Mouse (Mus musculus): ENCODE results near the gene Fgr.

Fgr gene

DNA sequence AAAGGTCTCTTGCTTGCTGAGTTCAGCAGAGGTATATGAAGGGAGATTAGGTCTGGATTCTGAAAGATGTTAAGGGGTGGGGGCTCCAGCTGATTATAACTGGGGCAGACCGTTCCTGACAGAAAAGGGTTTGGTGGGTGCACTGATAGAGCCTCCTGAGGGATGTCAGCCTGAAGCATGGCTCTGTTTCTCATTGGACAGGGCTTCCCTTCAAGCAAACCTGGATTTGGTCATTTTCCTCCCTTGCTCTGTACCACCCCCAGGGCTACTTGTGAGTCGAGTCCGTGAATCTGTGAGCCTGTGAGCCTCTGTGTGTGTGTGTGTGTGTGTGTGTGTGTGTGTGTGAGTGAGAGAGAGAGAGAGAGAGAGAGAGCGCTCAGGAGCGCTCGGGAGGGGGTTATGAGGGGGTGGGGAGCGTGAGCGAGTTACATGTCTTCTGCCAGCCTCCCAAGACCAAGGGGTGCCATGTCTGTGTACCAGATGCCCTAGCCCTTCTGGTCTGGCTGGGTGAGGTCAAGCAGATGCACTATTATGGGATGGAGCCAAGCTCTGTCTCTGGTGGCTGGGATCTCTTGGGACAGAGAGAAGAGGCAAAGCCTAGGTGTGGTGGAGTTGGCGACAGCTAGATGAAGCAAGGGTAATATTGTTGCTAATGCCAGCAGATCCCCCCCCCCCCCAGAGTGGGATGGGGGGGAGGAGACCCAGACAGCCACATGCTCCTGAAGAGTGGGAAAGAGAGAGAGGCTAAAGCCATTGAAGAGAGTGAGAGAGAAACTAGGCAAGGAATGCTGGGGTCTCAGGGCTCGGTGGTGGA lies 41.2 kb downstream of the Fgr start:
- no peak for DNase-seq (ENCODE audit: low spot score in 2 of 2)

DNA sequence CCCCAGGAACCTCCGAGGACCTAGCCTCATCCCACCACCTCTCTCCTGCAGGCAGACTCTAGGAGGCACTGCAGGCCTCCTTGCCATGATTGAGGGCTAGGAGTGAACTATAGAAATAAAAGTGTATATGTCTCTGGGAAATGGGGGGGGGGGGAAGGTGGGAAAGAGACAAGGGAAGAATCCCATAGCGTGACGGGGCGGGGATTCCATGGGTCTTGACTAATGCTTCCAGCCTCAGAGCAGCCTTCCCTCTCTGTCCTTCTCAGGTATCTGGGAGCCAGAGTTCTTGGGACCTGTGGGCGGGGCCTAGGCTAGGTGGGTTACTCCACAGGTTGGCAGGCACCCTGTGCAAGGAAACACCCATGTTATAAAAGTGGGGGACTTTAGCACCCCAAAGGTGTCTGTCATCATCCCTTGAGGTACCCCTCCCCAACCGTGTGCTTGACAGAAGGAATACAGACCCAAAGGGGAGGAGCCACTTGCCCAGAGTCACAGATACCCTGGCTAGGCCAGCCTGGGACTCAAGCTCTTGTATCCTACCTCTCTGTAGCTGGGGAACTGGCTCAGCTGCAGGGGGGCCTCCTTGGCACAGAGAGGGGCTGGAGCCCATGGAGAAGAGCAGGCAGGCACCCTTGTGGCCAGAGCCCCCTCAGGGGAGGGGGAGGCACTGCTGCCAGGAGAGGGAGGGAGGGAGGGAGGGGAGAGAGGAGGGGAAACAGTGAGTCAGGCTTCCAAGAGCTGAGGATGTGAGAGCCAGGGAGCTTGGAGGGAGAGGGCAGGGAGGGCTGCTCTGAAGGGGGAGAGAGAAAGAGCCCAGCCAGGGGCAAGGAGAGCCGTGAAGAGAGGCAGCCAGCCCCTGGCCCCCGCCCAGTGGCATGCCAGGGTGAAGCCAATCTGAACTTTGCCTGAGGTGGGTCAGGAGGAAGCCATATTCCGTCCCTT lies 42.1 kb downstream of the Fgr start:
- no peak for DNase-seq (ENCODE audit: low spot score in 2 of 2)

- no peak for DNase-seq (ENCODE audit: low spot score in 2 of 2)
These were observed 43.0 kb downstream of the Fgr start for GRCm38 (mm10) chr4:133016677-133017415.

- DNase-seq (ENCODE audit: low spot score in 2 of 2): no peak
These were observed 43.8 kb downstream of the Fgr start for GRCm38 (mm10) chr4:133017597-133018262.

- DNase-seq (ENCODE audit: low spot score in 2 of 2): no peak
These were observed 44.4 kb downstream of the Fgr start for GRCm38 (mm10) chr4:133018263-133018798.

DNA sequence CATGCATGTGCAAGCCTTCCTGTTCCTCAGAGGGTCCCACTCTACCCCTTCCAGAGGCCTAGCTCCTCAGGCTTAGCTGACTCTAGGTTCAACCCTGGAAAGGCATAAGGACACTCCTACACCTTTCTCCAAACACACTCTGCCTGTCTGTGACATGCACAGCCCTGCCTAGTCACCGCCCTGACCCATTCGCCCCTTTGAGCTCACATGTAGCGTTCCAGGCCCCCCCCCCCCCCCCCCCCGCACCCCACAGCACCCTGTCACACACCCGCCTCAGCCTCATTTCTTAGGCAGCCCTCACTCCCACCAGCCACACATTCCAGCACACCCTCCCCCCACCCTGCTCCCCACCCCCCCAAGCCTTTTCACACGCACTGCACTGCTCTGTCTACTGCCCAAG lies 46.8 kb downstream of the Fgr start:
- DNase-seq (ENCODE audit: low spot score in 2 of 2): no peak

DNA sequence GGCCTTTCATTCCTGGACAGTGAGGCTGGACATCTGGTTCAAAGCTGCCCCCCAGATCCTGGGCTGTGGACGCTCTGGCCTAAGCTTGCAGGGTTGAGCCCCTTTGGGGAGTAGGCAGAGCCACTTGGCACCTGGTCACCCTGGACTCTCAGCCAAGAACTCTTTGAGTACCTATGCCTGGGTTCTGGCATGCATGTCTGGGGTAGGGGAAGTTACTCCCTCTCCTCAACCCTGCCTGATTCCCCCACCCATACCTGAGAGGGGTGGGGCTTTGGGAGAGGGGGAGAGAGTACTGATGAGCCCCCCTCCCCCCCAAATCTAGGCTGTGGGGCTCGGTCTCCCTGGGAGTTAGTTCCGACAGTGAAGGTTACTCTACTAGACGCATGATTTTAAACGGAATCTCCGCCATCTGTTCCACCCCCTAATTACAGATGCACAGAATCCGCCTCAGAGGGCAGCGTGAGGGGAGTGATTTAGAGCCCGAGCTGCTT lies 47.3 kb downstream of the Fgr start:
- DNase-seq (ENCODE audit: low spot score in 2 of 2): no peak

DNA sequence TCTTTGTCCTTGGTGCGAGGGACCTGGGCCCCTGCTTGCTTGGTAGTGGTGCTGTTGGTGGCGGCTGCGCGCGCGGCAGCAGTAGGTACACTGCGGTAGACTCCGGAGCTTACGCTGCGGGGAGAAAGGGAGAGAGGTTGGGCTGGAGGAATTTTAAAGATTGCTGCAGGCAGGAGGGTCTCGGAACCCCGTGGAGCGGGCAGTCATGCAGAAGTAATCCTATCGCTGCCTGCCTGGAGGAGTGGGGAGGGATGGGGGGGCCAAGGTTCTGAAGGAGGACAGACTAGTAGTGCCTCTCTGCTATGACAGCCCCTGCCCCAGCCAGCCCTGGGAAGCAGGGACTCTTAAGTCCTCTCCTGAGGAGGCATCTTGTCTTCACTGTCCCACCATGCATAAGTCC lies 48.3 kb downstream of the Fgr start:
- no peak for DNase-seq (ENCODE audit: low spot score in 2 of 2)

- no peak for DNase-seq (ENCODE audit: low spot score in 2 of 2)
These were observed 49.2 kb downstream of the Fgr start for GRCm38 (mm10) chr4:133022954-133023635.

DNA sequence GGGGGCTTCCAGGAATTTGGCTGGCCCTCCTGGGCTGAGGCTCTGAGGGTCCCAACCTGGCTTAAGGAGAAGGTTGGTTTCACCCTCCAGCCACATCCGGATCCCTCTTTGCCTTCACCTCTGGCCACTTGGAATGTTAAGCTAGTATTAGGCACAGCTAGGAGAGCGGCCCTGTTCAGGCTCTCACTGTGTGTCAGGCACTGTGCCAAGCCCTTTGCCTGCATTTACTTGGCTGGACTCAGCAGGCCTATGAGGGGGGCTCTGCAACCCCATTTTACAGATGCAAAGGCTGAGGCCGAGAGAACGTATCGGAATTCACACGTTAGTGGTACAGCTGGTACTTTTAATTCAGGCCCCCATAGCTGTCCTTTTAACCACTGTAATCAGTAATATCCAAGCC lies 49.7 kb downstream of the Fgr start:
- no peak for DNase-seq (ENCODE audit: low spot score in 2 of 2)

DNA sequence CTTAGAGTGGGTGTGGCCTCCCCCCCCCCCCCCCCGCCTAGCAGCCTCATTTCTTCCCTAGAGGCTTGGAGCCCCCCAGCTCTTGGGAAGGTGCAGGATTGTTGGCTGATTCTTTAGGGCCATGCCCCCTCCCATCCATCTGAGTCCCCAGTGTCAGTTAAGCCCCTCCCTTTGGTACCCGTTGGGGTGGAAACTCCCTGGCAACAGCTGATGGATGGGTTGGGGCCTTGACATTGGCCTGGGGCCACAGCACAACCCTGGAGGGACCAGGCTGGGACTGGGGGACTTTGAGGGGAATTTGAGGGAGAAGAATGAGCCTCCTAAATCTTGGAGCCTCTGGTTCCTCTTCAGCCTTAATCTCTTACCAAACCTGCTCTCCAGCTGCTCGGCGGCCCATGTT lies 50.5 kb downstream of the Fgr start:
- no peak for DNase-seq (ENCODE audit: low spot score in 2 of 2)

DNA sequence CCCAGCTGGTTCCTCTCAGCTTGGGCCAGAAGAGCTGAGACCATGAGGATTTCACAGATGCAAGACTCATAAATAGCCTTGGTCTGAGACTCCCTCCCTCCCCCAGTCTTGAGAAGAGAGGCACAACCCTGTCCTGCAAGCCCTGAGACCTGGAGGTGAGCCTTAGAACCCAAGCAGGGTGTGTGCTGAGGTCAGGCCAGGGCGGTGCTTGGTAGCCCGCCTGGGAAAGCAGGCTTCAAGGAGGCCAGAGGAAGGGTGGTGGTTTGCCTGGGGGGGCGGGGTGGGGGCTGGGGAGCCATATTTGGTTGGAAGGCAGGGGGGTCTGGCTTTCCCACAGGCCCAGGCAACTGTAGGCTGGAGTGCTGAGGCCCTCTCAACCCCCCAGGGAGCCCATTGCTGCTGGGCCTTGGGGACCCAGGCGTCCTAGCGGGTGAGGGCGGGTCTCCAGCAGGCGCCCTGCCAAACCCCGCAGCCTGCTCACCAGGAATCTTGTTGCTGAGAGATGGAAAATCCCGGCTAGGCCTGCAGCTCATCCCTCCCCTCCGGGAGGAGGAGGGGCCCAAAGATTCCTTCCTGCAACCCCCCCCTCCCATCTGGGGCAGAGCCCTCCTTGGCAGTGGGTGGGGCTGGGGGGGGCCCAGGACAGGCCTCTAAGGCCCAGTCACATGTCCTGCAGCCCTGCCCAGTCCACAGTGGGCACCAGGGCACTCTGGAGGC lies 51.2 kb downstream of the Fgr start:
- DNase-seq (ENCODE audit: low spot score in 2 of 2): no peak

GRCm38 (mm10) chr4:133026272-133026671 lies 52.4 kb downstream of the Fgr start:
- no peak for DNase-seq (ENCODE audit: low spot score in 2 of 2)

DNA sequence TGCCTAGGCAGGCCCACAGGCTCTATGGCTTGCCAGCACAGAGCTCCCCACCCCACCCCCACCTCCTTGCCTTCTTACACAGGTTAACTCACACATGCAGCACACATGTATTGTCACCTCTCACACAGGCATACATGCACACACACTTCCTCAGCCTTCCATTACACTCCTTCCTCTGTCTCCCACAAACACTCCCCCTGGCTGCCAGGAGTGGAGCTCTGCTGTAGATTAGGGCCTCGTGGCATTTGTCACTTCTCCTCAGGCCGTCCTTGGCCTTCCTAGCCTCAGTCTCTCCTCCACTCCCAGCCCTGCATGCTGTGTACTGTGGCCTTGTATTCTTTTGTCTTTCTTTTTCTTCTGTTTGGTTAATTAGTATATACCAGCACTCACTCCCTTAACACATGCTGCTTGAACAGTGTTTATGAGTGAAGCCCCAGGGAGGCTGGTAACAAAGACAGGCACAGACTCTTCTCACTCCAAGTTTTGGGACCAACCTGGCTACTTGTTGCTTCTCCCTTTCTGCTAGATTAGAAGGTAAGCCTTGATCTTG lies 53.0 kb downstream of the Fgr start:
- DNase-seq (ENCODE audit: low spot score in 2 of 2): no peak

GRCm38 (mm10) chr4:133027721-133028120 lies 53.8 kb downstream of the Fgr start:
- no peak for DNase-seq (ENCODE audit: low spot score in 2 of 2)

GRCm38 (mm10) chr4:133028193-133028592 lies 54.3 kb downstream of the Fgr start:
- no peak for DNase-seq (ENCODE audit: low spot score in 2 of 2)

DNA sequence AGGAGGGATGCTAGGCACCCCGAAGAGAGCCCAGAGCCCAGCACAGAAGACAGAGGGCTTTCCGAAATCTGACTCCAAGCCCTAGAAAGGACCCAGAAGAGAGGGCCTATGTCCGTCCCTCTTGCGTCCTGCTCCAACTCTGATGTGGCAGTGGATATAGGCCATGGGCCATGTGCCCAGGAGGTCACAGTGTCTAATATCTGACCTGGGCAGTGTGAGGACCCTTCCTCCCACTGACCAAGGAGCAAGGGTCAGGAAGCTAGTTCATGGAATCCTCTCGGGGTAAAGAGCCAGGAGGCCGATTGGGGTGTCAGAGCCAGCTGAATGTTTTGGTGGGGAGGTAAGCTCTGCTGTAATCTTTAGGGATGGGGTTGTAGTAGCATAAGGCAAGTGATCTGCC lies 55.0 kb downstream of the Fgr start:
- no peak for DNase-seq (ENCODE audit: low spot score in 2 of 2)

DNA sequence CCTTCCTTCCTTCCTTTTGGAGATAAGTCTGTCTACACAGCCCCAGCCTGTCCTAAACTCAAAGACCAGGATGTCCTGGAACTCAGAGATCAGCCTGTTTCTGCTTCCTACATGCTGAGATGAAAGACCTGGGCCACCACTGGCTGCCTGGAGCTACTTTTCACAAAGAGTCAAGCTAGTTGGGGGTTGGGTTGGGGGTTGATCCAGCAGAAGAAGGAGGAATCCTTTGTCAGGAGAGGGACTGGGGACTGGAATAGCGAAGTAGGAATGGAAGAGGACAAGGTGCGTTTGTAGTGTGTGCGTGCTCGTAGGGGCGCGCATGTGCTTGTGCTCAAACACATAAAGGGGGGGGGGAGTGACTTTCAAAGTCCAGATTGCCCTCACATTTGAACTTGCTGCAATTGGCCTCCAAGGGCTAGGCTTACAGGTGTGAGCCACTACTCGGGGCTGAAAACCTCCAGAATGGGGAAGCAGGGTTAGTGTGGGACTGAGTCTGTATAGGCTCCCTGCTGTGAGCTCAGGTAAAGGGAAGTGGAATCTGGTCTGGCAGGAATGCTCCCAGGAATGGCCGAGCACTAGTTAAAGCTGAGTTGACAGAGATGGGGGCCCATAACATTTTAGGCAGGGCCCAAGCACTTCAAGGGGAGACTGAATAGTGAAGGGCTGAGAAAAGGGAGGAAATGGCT lies 58.7 kb downstream of the Fgr start:
- no peak for DNase-seq (ENCODE audit: low spot score in 2 of 2)

GRCm38 (mm10) chr4:133034478-133034877 lies 60.6 kb downstream of the Fgr start:
- no peak for DNase-seq (ENCODE audit: low spot score in 2 of 2)

Measured in spleen, postnatal 10 days (tissue).